Mouse (Mus musculus): ENCODE results near the gene Hamp2.

DNA sequence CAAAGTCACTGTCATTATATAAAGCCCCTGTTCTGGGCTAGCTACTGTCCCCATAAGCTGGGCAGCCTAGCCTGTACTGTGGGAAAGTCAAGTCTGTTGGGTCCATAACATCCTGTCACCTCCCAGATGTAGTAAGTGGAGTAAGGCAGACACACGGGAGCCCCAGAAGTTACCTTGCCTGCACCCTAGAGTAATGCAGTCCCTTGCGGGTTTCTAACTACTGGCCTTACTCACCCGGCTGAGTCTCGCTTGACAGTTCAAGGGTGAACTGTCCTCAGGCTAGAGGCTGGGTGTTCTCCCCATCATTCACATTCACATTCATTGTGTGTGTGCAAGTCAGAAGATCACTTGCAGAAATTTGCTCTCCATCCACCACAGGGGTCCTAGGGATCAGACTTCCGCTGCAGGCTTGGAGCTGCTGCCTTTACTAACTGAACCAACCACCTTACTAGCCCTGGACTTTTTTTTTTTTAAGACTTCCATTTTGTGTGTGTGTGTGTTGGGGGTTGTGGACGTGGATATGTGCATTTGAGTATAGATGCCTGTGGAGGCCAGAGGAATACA is 35.4 kb upstream of the Hamp2 start:
- TF ChIP-seq MYOD1 (IDR thresholded peaks at IDR 0.05; ENCODE audit: control insufficient read depth, insufficient read length, low read depth) (no peak), CTCF (IDR thresholded peaks at IDR 0.05; ENCODE audit: control insufficient read depth, insufficient read depth, insufficient read length) (no peak)
